Mouse (Mus musculus): Measurements from ENCODE around the gene Krtap31-2.

DNA sequence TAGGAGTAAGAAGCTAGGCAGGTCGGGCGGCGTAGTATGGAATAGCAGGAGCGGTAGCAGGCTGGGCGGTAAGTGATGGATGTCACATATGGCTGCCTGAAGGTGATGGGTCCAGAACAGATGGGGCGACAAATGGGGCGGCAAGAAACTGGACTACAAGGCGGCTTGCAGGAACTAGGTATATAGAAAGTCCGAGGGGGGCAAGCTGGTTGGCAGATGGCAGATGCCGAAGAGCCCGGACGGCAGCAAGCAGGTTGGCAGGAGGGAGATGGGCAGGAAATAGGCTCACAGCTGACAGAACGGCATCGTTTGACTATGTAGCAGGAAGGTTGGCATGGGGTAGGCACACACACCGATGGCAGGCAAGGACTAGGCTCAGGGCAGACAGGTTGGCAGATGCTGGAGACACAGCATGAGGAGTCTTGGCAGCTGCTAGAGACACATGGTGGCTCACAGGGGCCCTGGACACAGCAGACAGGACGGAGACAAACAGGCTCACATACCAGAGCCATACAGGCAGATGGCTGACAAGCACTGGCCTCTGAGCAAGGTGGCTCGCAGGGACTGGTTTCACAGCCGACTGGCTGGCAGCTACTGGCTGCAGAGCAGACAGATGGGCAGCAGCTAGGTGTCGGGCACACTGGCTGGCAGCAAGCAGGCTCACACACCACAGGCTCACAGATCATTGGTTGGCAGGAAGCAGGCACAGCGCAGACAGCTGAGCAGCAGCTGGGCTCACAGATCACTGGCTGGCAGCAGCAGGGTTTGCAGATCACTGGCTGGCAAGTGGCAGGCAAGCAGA, 49.4 kb downstream of the Krtap31-2 start:
- no peak for TF ChIP-seq POLR2A (IDR thresholded peaks at IDR 0.05; ENCODE audit: control insufficient read depth in 1 of 2, insufficient read depth in 1 of 2, low read depth in 1 of 2, low read length in 2 of 2, poor library complexity in 1 of 2)
- no peak for TF ChIP-seq MAX (IDR thresholded peaks at IDR 0.05; ENCODE audit: low read length)
- no peak for TF ChIP-seq CHD2 (IDR thresholded peaks at IDR 0.05; ENCODE audit: low read length)
- TF ChIP-seq TAL1 (IDR thresholded peaks at IDR 0.05; ENCODE audit: low read length): no peak
- no peak for TF ChIP-seq MAZ (IDR thresholded peaks at IDR 0.05; ENCODE audit: low read depth, low read length)
- TF ChIP-seq CTCF (IDR thresholded peaks at IDR 0.05 in 2 of 3, conservative IDR thresholded peaks at IDR 0.05 in 1 of 3; ENCODE audit: control insufficient read depth in 1 of 3, insufficient read depth in 1 of 3, low read depth in 2 of 3, low read length in 3 of 3, poor library complexity in 1 of 3, severe bottlenecking in 1 of 3): no peak
- no peak for TF ChIP-seq MYC (IDR thresholded peaks at IDR 0.05; ENCODE audit: low read depth, low read length)
- TF ChIP-seq HCFC1 (IDR thresholded peaks at IDR 0.05; ENCODE audit: low read depth, low read length): no peak
- TF ChIP-seq NELFE (IDR thresholded peaks at IDR 0.05; ENCODE audit: low read depth, low read length): no peak
